Mouse (Mus musculus) liver, embryonic 12.5 days (tissue): ENCODE measurements around the gene App. TPM values are rescaled to one million over a fixed set of nuclear protein-coding genes. Genes with fewer than 3 reads are reported as not detected.

Source experiments
- ATAC-seq: fragments of 200-750 bp; cut with Nextera tagmentation; 2 replicates; pipeline ENCODE4 v1.8.0; 2017; ENCODE audit warnings: moderate number of reproducible peaks, mild to moderate bottlenecking, moderate library complexity
- H3K27ac ChIP-seq: fragments of 300-500 bp; sonication (generic); 2 replicates; pipeline ENCODE4 v1.5.1; 2016; ENCODE audit warnings: mild to moderate bottlenecking
- H3K27me3 ChIP-seq: fragments of 300-500 bp; sonication (generic); replicated peaks from 2 replicates; pipeline ENCODE4 v1.6.1; 2016; ENCODE audit warnings: mild to moderate bottlenecking, moderate library complexity
- H3K36me3 ChIP-seq: fragments of 300-500 bp; sonication (generic); 2 replicates; pipeline ENCODE4 v1.6.1; 2016; ENCODE audit warnings: mild to moderate bottlenecking, moderate library complexity
- H3K4me1 ChIP-seq: fragments of 300-500 bp; sonication (generic); 2 replicates; pipeline ENCODE4 v1.6.1; 2016
- H3K4me2 ChIP-seq: fragments of 300-500 bp; sonication (generic); 2 replicates; pipeline ENCODE4 v1.6.1; 2016; ENCODE audit warnings: mild to moderate bottlenecking, moderate library complexity
- H3K4me3 ChIP-seq: fragments of 300-500 bp; sonication (generic); 2 replicates; pipeline ENCODE4 v1.5.1; 2016; ENCODE audit warnings: mild to moderate bottlenecking, moderate library complexity
- H3K9ac ChIP-seq: fragments of 300-500 bp; sonication (generic); 2 replicates; pipeline ENCODE4 v1.6.1; 2016; ENCODE audit warnings: mild to moderate bottlenecking, moderate library complexity
- H3K9me3 ChIP-seq: fragments of 300-500 bp; sonication (generic); replicated peaks from 2 replicates; pipeline ENCODE4 v1.6.1; 2016; ENCODE audit warnings: mild to moderate bottlenecking, moderate library complexity
- WGBS: fragments of 180-500 bp; shearing (Covaris S2); methylation state at CpG from one replicate; pipeline ENCODE4 v1.1.7; 2016; ENCODE audit not compliant: insufficient replicate concordance; 5-methylcytosine and 5-hydroxymethylcytosine counted together
- polyA plus RNA-seq: library from polyadenylated mRNA; unstranded; fragments of >200 nt; fragmentation: Nextera tagmentation; extraction: Ambion mirVana; gene quantifications from 2 replicates; pipeline ENCODE4 v1.2.1, GENCODE M21; 2016

App gene
- polyA plus RNA-seq, 1 experiment from 2014 or later: 26.1 TPM

DNA sequence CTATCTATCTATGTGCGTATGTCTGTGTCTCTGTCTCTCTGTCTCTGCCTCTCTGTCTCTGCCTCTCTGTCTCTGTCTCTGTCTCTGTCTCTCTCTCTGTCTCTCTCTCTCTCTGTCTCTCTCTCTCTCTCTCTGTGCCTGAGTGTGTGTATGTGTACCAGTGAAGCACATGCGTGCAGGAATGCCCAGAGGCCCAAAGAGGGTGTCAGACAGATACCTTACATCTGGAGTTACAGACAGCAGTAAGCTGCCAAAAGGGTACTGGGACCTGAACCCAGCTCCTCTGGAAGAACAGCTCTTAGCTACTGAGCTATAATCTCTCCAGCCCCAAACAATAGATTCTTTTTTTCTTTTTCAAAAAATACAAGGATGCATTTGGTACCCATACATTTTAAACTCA is 77.6 kb downstream of the App start:
- Histone ChIP-seq H3K36me3 (no peaks in the 10 kb centered on the region), H3K4me1 (0 out of 2 replicates have a peak, but pooled peaks cover 2% of the 10 kb centered on the region), H3K27me3 (no peaks in the 10 kb centered on the region), H3K27ac (no peak overlapping the region), H3K4me2 (no peak overlapping the region), H3K4me3 (no peak overlapping the region), H3K9me3 (no peaks in the 10 kb centered on the region), H3K9ac (no peak overlapping the region)
- 72% methylated on average over 2 of the region's 2 CpGs for WGBS
- no peak for ATAC-seq

DNA sequence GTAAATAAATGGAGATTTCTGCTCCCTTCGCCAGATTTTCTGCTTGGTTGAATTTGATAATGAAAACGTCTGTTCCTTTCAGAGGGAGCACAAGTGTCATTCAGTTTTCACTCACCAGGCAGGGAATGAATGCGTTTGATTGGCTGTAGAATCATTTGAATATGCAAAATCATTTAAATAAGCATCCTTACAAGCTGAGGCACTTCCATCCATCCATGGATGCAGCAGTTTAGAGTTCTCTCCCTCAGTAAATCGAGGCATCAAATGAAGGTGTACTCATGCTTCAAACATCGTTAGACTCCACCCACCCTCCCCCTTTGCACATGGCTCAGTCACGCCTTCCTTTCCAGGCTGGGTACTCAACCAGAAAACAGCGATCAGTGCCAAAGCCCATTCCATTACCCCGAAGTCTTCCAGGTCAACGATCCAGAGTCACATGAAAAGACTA is 80.9 kb downstream of the App start:
- ATAC-seq: no peak
- Histone ChIP-seq H3K27ac (no peak overlapping the region), H3K4me2 (no peak overlapping the region), H3K9ac (no peak overlapping the region), H3K4me3 (no peak overlapping the region), H3K4me1 (0 out of 2 replicates have a peak, but pooled peaks cover 2% of the 10 kb centered on the region), H3K27me3 (no peaks in the 10 kb centered on the region), H3K36me3 (no peaks in the 10 kb centered on the region), H3K9me3 (no peaks in the 10 kb centered on the region)
- 64% methylated on average over 9 of the region's 9 CpGs for WGBS

DNA sequence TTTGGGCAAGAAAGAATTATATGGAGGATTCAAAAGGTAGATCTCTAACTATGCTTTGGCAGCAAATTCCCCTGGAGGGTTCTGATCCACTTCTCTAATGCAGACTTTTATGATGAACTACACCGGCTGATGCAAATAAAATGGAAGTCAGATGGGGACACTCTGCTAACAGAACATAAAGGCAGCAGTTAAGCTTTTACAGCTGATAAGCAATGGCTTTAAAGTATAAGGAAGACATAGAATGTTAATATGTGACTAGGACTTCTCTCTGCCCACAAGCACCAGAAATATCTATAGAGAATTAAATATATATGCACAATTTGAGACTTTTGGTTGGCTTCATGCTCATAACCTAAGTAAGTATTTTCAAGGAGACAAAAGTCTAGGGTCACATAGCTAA is 81.4 kb downstream of the App start:
- Histone ChIP-seq H3K9ac (no peak overlapping the region), H3K36me3 (no peaks in the 10 kb centered on the region), H3K9me3 (no peaks in the 10 kb centered on the region), H3K4me1 (0 out of 2 replicates have a peak, but pooled peaks cover 2% of the 10 kb centered on the region), H3K4me2 (no peak overlapping the region), H3K27me3 (no peaks in the 10 kb centered on the region), H3K4me3 (no peak overlapping the region), H3K27ac (no peak overlapping the region)
- no peak for ATAC-seq
- 72% methylated on average over 1 of the region's 1 CpGs for WGBS

DNA sequence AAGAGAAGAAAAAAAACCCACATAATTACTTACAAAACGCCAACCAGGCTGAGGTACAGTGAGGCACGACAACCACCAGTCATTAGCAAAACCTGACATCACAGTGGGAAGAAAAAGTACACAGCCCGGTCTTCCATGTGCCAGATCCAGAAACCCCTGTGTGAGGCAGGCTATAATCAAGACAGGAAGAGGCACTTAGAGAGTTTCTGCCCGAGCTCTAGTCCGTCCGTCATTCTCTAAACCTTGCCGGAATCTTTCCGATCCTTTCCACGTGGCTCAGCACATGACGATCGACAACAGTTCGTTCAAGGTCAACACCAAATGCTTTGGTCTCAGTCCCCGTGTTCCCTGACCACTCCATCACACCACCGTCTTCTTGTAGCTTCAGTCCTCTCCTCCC is 82.6 kb downstream of the App start:
- ATAC-seq: no peak
- no peak overlapping the region for H3K27ac ChIP-seq
- no peak overlapping the region for H3K4me3 ChIP-seq
- H3K27me3 ChIP-seq: no peaks in the 10 kb centered on the region
- H3K4me1 ChIP-seq: 0 out of 2 replicates have a peak, but pooled peaks cover 2% of the 10 kb centered on the region
- no peak overlapping the region for H3K9ac ChIP-seq
- no peak overlapping the region for H3K4me2 ChIP-seq
- WGBS: 70% methylated on average over 14 of the region's 14 CpGs
- no peaks in the 10 kb centered on the region for H3K9me3 ChIP-seq
- no peaks in the 10 kb centered on the region for H3K36me3 ChIP-seq

DNA sequence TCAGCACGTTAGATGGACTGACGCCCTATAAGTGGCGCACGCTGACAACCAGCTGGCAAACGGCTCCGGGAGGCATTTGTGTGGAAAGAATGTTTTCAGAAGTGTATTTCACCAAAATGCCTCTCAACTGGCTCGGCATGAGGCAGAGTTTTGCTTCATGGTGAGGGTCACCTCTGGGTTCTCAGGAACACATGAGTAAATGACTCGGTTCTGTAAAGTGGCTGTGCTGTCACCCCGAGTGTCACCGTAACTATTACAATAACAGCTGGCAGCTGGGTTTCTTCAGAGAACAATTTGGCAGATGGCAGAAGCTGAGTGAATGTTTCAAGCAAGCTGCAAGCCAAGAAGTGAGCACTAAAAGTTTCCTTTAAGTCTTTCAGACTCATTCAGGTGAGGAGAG is 85.4 kb downstream of the App start:
- 0 out of 2 replicates have a peak, but pooled peaks cover 2% of the 10 kb centered on the region for H3K4me1 ChIP-seq
- ATAC-seq: no peak
- no peak overlapping the region for H3K27ac ChIP-seq
- no peak overlapping the region for H3K9ac ChIP-seq
- no peak overlapping the region for H3K4me2 ChIP-seq
- no peaks in the 10 kb centered on the region for H3K9me3 ChIP-seq
- H3K36me3 ChIP-seq: no peaks in the 10 kb centered on the region
- H3K27me3 ChIP-seq: no peaks in the 10 kb centered on the region
- H3K4me3 ChIP-seq: no peak overlapping the region
- WGBS: 79% methylated on average over 10 of the region's 10 CpGs

DNA sequence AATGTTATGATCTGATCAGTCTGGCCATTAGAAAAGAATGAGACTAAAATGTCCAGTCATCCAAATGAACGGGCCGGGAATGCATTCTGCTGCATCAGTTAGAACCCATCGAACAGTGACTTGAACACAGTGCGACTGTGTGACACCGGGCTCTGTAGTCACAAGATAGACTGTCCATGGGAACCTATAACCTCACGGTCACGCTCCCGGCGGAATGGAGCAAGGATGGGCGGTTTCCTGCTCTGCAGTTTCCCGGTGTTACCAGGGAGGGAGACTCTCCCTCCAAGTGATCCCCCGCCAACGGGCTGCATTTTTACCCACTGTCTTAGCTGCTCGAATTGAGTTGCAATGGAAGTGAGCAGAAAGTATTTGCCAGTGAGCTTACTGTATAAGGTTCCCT is 87.3 kb downstream of the App start:
- H3K9ac ChIP-seq: no peak overlapping the region
- H3K4me3 ChIP-seq: no peak overlapping the region
- no peaks in the 10 kb centered on the region for H3K36me3 ChIP-seq
- no peaks in the 10 kb centered on the region for H3K27me3 ChIP-seq
- WGBS: 74% methylated on average over 14 of the region's 14 CpGs
- H3K4me1 ChIP-seq: 0 out of 2 replicates have a peak, but pooled peaks cover 2% of the 10 kb centered on the region
- no peak overlapping the region for H3K4me2 ChIP-seq
- ATAC-seq: no peak
- no peak overlapping the region for H3K27ac ChIP-seq
- no peaks in the 10 kb centered on the region for H3K9me3 ChIP-seq

DNA sequence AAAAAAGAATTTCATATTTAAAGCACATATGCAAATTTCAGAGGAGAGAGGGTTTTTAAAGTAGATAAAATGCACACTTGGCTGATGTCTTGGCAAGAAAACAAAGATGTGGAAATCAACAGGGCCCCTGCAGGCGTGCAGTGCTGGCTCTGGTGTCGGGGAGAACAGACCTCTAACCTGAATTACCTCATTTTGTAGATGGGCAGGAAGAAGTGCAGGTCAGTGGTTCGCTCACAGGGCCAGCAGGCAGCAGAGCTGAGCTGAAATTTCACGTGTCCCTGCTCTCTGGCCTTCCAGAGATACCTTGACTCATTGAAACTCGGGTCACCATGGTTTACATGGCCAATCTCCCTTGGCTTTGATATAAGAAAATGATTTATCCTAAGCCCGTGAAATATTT is 87.7 kb downstream of the App start:
- no peak overlapping the region for H3K9ac ChIP-seq
- H3K27me3 ChIP-seq: no peaks in the 10 kb centered on the region
- no peak overlapping the region for H3K27ac ChIP-seq
- no peaks in the 10 kb centered on the region for H3K4me1 ChIP-seq
- no peak overlapping the region for H3K4me2 ChIP-seq
- no peak for ATAC-seq
- H3K36me3 ChIP-seq: no peaks in the 10 kb centered on the region
- H3K9me3 ChIP-seq: no peaks in the 10 kb centered on the region
- 61% methylated on average over 6 of the region's 6 CpGs for WGBS
- H3K4me3 ChIP-seq: no peak overlapping the region

DNA sequence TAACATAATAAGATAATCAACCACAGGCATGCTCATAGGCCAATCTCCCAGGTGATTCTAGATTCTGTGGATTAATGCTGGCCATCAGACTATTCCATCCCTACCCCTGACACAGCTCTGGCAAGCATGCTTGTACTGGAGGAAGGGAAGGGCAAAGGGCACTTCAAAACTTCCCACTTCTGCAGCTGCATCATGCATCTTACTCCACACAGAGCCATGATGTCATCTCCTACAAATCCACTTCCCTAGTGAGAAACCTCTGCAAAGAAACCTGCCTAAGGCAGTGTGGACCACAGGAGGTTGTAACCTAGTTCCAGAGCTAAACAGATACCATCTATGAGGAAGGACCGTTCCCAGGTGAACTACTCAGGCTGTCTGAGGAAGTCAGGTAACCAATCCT is 89.4 kb downstream of the App start:
- Histone ChIP-seq H3K27me3 (no peaks in the 10 kb centered on the region), H3K9me3 (no peaks in the 10 kb centered on the region), H3K9ac (no peak overlapping the region), H3K4me3 (no peak overlapping the region), H3K36me3 (0 out of 2 replicates have a peak, but pooled peaks cover 3% of the 10 kb centered on the region), H3K4me1 (no peaks in the 10 kb centered on the region), H3K27ac (no peak overlapping the region), H3K4me2 (no peak overlapping the region)
- ATAC-seq: no peak
- 82% methylated on average over 1 of the region's 1 CpGs for WGBS

DNA sequence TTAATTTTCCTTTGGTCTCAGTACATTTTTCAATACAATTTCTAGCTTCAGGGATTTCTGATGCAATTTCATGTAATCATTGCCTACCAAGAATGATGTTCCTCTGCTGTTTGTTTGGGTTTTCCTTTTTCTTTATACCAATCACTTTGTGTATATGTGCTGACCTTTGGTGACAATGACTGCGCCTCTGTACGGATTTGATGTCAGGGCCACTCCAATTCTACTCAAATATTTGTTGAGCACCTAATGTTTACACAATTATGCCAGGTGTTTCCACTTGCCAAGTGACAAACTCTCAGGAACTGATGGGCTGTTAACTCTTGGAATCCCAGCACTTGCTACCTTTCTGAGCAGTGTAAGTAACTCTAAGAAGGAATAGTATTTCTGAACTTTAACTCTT is 98.2 kb downstream of the App start:
- 70% methylated on average over 2 of the region's 2 CpGs for WGBS
- Histone ChIP-seq H3K27ac (no peak overlapping the region), H3K27me3 (no peaks in the 10 kb centered on the region), H3K9me3 (no peaks in the 10 kb centered on the region), H3K9ac (no peak overlapping the region), H3K36me3 (0 out of 2 replicates have a peak, but pooled peaks cover 3% of the 10 kb centered on the region), H3K4me1 (no peaks in the 10 kb centered on the region), H3K4me2 (no peak overlapping the region), H3K4me3 (no peak overlapping the region)
- ATAC-seq: no peak

DNA sequence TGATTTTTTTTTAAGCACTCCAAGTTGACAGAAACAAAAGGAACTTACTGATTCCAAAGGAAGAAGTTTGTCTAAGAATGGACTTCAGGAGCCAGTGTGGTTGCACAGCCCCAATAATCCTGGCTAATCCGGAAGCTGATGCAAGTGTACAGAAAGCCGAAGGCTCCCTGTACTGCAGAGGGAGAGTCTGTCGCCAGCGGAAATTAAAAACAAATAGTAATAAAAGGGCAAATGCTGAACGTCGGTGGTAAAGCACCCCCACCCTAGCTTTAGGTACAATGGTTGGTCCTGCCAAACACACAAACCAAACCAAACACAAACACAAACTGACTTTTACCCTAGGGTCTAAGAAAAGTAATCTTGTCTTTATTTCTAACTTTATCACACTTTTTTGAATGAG is 98.7 kb downstream of the App start:
- Histone ChIP-seq H3K36me3 (0 out of 2 replicates have a peak, but pooled peaks cover 2% of the 10 kb centered on the region), H3K27me3 (no peaks in the 10 kb centered on the region), H3K4me1 (no peaks in the 10 kb centered on the region), H3K27ac (no peak overlapping the region), H3K4me3 (no peak overlapping the region), H3K4me2 (no peak overlapping the region), H3K9me3 (no peaks in the 10 kb centered on the region), H3K9ac (no peak overlapping the region)
- WGBS: 69% methylated on average over 6 of the region's 6 CpGs
- no peak for ATAC-seq

DNA sequence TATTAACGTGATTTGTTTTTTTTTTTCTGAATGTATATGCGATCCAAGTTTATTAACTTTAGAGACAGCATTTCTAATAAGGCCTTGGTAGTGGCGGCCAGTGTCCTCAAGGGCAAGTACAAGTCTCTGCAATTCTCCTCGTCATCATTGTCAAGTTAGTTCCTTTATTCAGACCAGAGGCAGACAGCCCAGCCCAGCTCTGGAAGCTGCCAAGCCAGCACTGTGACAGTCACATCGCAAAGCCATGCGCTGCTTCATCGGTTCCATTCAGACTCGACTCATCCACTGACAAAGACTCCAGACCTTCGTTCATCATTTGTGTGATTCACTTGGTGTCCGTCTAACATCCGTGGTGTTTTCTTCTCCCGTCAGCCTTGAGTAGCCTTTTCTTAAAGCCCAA is 100.9 kb downstream of the App start:
- no peaks in the 10 kb centered on the region for H3K36me3 ChIP-seq
- WGBS: 71% methylated on average over 12 of the region's 12 CpGs
- no peak overlapping the region for H3K4me3 ChIP-seq
- H3K4me1 ChIP-seq: no peaks in the 10 kb centered on the region
- H3K9me3 ChIP-seq: no peaks in the 10 kb centered on the region
- H3K4me2 ChIP-seq: no peak overlapping the region
- no peaks in the 10 kb centered on the region for H3K27me3 ChIP-seq
- no peak overlapping the region for H3K9ac ChIP-seq
- H3K27ac ChIP-seq: no peak overlapping the region
- ATAC-seq: no peak

DNA sequence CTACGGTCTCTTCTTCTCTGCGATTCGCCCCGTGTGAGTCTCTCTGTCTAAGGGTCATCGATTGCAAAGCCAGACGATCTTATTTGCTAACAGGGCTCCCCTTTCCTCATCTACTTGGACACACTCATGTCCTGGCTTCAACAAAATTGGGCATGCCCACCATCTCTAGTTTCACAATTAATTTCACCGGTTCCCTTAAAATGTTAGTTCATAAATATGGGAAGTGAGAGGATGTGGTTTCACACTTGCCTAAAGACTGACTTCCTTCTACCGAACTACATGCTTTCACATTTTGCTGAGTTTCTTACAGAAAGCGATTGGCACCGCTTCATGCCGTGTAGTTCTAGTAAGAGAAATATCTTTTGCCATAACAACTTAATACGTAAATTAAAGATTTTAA is 101.8 kb downstream of the App start:
- no peak overlapping the region for H3K9ac ChIP-seq
- no peaks in the 10 kb centered on the region for H3K9me3 ChIP-seq
- no peak overlapping the region for H3K4me3 ChIP-seq
- H3K4me2 ChIP-seq: no peak overlapping the region
- 70% methylated on average over 12 of the region's 12 CpGs for WGBS
- no peak overlapping the region for H3K27ac ChIP-seq
- H3K4me1 ChIP-seq: no peaks in the 10 kb centered on the region
- ATAC-seq: no peak
- H3K36me3 ChIP-seq: no peaks in the 10 kb centered on the region
- H3K27me3 ChIP-seq: no peaks in the 10 kb centered on the region

DNA sequence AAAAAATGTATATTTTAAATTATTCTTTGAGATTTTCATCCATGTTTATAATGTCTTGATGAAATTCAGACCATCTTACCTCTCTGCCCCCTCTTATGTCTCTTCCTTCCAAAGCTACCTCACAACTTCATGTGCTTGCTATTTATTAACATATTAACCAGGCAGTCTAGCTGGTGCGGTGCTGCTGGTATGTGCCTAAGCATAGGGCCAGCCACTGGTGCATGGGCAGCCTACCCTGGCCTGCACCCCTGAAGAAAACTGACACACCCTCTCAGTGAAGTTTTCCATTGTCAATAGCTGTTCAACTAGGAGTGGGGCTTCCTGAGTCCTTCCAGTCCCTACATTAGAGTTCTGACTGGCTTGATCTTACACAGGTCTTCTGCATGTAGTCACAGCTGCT is 102.3 kb downstream of the App start:
- Histone ChIP-seq H3K27me3 (no peaks in the 10 kb centered on the region), H3K9me3 (no peaks in the 10 kb centered on the region), H3K4me1 (no peaks in the 10 kb centered on the region), H3K4me3 (no peak overlapping the region), H3K9ac (no peak overlapping the region), H3K27ac (no peak overlapping the region), H3K4me2 (no peak overlapping the region), H3K36me3 (no peaks in the 10 kb centered on the region)
- 85% methylated on average over 1 of the region's 1 CpGs for WGBS
- ATAC-seq: no peak
